Mouse (Mus musculus) CD4-positive, CD25-positive, alpha-beta regulatory T cell, adult 4 months (primary cell): ENCODE results near the gene Dclk1. TPM values are rescaled to one million over a fixed set of nuclear protein-coding genes. Genes with fewer than 3 reads are reported as not detected.

Experiments used
- ATAC-seq: one replicate; pipeline ENCODE4 v1.8.0; 2017
- polyA plus RNA-seq, 2 experiments: library from polyadenylated mRNA; unstranded; fragments of 100-300 nt; shearing (Covaris generic); gene quantifications; one replicate each; pipeline ENCODE4 v1.2.1; 2017

The Dclk1 gene
- polyA plus RNA-seq, 2 experiments from 2014 or later, result 0.16 to 0.50 TPM

- ATAC-seq, result no peak
Measured at GRCm38 (mm10) chr3:55337671-55338070, 95.5 kb downstream of the Dclk1 start.

DNA sequence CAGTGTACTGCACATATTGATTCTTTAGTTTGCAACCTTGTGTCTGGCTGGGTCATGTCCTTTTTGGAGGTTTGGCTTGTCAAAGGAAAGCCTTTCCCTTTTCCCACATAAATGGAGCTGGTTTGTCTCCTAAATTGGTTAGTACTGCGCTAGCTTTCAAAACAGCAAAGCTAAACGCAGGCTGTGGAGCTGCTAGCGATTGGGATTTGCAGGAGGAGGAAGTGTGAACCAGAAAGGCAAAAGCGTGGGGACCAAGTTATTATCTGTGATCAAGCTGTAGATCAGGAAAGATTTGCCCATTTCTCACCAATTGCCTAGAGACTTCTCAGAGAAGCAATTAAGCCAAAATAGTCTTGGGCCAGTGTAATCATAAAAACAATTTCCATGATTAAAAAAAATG lies 100.3 kb downstream of the Dclk1 start:
- no peak for ATAC-seq

DNA sequence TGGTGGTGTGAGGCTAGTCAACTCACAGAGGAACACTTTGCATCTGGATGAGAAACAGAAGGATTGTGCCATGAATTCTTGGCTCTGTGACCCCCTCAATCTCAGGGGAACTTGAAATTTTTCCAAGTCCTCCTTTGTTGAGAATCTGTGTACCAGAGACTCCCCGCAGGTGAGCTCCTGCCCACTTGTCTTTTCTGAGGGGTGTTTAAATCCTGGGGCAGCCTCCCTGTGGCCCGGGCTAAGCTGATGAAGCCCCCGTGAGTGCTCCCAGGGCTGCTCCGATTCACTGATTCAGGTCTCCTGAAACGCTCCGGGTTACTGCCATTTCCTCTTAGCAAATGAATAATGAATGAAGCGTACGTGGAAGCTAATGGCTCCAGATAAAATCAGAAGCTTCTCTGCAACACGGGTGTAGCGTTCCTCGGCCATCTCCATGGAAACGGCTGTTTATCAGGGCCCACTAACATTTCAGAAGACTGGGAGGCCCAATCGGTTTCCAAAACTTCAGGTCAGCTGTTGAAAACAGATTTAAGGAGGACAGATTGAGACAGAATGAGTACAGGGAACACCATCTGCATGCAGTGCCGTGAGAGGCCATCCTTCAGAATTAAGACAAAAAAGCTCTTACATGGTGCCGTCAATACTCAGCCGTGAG lies 105.3 kb downstream of the Dclk1 start:
- no peak for ATAC-seq

DNA sequence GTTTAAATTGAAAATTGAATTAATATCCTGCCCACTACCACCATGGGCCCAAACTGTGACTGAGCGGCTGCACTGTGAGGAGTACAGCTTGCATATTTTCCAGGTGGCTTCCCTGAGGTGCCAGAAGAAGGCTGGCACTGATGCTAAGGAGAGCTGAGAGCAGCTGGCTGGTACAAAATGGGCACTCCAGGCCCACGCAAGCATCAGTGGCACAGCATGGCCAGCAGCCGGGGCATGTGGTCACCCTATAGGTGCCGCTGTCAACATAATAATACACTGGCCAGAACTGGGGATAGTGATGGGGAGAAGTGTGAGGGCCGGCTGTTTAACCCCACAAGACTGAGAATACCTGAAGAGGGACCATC lies 105.8 kb downstream of the Dclk1 start:
- ATAC-seq, result no peak

- no peak for ATAC-seq
Measured at GRCm38 (mm10) chr3:55350194-55350593, 108.0 kb downstream of the Dclk1 start.

GRCm38 (mm10) chr3:55351281-55352052 lies 109.3 kb downstream of the Dclk1 start:
- ATAC-seq, result no peak

DNA sequence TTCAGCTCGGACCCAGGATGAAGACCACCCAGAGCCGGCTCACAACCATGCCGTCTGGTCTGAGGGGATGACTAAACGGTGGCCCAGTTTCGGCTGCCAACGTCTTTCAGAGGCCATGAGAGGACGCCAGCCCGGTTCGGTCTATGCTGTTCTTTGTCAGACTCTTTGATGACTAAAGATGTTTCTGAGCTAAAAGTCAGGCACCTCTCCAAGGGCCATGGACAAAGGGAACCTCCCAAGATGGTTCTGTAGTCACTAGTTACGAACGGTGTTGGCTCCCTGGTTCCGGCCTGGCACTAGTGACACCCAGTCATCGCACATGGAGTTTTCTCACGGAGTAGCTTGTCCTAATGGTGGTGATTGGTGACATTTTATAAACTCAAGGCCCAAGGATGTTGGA lies 110.4 kb downstream of the Dclk1 start:
- no peak for ATAC-seq

GRCm38 (mm10) chr3:55353169-55353568 lies 111.0 kb downstream of the Dclk1 start:
- no peak for ATAC-seq

DNA sequence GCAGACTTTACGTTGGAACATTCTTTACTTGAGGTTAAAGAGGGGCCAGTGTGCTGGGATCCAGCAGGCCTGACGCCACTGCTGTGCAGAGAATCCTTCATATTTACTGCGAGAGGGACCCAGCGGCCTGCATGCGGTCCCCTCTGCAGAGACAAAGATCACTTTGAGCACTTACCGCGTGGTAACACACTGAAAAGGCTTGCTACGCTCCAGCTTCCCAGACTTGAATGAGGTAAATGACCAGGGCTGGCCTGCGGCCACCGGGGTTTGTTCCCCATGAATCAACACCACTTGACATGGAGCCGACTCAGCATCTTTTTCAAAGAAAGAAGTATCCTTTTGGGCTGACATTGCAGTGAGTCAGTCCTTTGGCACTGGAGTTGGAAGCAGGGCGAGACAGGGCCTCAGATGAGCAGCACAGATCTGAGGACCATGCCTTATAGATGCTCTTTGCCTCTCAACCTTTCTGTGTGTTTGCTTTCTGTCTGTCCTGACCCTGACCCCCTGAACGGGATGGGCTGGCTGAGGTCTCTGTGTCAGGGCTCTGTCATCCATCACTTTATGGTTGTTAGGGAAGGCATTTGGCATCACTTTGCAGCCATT lies 111.8 kb downstream of the Dclk1 start:
- no peak for ATAC-seq

GRCm38 (mm10) chr3:55354765-55355164 lies 112.6 kb downstream of the Dclk1 start:
- peak; percentile 39 for ATAC-seq

- ATAC-seq, result no peak
Measured at GRCm38 (mm10) chr3:55358486-55358885, 116.3 kb downstream of the Dclk1 start.

- ATAC-seq, result no peak
Measured at GRCm38 (mm10) chr3:55360836-55361235, 118.7 kb downstream of the Dclk1 start.

- no peak for ATAC-seq
Measured at GRCm38 (mm10) chr3:55367166-55367565, 125.0 kb downstream of the Dclk1 start.

DNA sequence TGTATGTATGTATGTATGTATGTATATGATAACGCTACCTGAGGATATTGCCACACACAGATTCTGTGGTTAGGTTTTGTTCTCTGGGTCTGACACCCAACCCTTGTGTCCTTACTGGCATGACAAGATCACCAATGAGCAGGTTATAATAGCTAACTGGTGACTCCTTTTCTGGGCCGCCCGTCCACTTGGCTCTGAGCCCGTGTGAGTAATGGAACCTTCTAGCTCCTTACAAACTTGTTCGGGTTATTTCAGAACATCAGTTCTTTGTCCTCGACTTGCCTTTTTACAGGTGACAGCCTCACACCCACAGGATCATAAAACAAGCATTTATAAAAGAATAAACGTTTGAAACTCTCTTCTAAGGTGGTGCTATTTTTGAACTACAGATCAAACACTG lies 127.0 kb downstream of the Dclk1 start:
- no peak for ATAC-seq

DNA sequence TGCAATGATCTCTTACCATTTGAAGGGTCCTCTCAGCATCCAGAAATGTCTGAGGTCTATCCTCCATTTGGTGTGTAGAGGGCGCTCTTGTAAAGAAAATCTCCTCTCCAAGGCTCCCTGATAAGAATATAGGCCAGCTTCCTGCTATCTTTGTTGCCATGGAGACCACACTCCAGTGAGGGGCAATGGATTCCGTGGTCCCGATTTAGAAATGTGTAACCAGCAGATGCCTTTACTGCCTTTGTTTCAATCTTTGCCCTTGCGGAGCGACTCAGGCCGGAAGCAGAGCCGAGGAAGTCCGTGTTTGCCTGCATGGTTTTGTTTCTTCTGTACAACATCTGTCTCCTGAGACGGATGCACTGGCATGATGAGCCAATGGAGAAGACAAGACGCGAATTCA lies 131.5 kb downstream of the Dclk1 start:
- peak; percentile 65 for ATAC-seq

GRCm38 (mm10) chr3:55378591-55378990 lies 136.4 kb downstream of the Dclk1 start:
- ATAC-seq, result no peak

DNA sequence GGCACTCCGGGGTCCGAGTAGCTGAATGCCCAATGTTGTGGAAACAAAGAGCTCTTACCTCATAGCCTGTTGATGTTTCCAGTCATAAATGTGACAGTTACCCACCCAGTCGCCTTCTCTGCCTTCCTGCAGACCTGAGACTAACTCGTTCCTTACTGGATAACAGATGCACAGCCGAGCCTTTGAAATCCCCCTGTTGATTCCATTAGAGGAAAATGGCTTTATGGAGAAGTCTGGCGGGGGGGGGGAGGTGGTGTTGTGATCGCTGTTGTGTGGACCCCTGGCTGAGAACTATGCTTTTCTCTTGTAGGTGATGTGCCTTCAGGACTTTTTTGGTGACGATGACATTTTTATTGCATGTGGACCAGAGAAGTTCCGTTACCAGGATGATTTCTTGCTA lies 138.3 kb downstream of the Dclk1 start:
- no peak for ATAC-seq

DNA sequence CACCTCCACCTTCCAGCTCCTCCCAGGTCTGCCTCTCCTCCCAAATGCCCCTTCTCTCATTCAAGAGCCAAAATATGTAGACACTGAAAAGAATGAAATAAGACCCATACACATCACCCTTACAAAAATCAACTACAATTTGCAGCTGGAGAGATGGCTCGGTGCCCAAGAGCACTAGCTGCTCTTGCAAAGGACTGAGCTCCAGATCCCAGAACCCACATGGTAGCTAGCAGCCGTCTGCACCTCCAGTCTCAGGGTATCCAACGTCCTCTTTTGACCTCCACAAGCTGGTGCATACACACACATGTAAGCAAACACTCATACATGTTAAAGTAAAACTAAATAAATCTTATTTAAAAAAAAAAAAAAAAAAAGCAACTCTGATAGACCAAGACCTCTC lies 150.4 kb downstream of the Dclk1 start:
- ATAC-seq, result no peak

DNA sequence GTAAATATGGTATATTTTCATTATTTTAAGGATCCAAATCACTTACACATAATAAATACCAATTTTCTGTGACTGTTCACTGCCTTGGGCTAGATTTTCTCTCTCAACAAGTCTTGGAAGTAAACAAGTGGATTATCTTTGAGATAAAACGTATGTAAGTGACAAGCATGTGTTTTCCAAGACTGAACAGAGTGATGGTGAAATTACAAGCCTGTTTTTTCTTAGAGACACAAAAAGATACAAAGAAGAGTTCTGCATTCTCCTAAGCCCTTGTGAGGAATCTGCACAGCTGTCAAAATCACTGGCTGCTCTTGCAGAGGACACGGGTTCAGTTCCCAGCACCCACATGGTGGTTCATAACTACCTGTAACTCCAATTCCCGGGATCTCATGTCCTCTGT lies 151.4 kb downstream of the Dclk1 start:
- no peak for ATAC-seq

- ATAC-seq, result no peak
Measured at GRCm38 (mm10) chr3:55396792-55397191, 154.6 kb downstream of the Dclk1 start.

- ATAC-seq, result no peak
Measured at GRCm38 (mm10) chr3:55397752-55398693, 155.9 kb downstream of the Dclk1 start.

- ATAC-seq, result no peak
Measured at GRCm38 (mm10) chr3:55401236-55401635, 159.1 kb downstream of the Dclk1 start.

- ATAC-seq, result no peak
Measured at GRCm38 (mm10) chr3:55404751-55405150, 162.6 kb downstream of the Dclk1 start.
